Mouse (Mus musculus) hindbrain, embryonic 14.5 days (tissue): ENCODE measurements around the gene Ano6. TPM values are rescaled to one million over a fixed set of nuclear protein-coding genes. Genes with fewer than 3 reads are reported as not detected.

Experiments
- ATAC-seq: fragments of 200-750 bp; cut with Nextera tagmentation; 2 replicates; pipeline ENCODE4 v1.8.0; 2017; ENCODE audit warnings: moderate number of reproducible peaks, mild to moderate bottlenecking, moderate TSS enrichment, moderate library complexity; ENCODE audit not compliant: low FRiP score
- DNase-seq: peaks from one replicate; pipeline ENCODE4 v3.0.0-alpha.2; 2015; ENCODE audit warnings: low spot score
- H3K27ac ChIP-seq: fragments of 300-500 bp; sonication (generic); 2 replicates; pipeline ENCODE4 v1.5.1; 2014; ENCODE audit warnings: mild to moderate bottlenecking, moderate library complexity
- H3K27me3 ChIP-seq: fragments of 300-500 bp; sonication (generic); 2 replicates; pipeline ENCODE4 v1.6.1; 2014; ENCODE audit warnings: mild to moderate bottlenecking, low read length, mixed read lengths; ENCODE audit not compliant: control insufficient read depth, insufficient read depth
- H3K36me3 ChIP-seq: fragments of 300-500 bp; sonication (generic); replicated peaks from 2 replicates; pipeline ENCODE4 v1.6.1; 2014; ENCODE audit not compliant: control insufficient read depth, insufficient read depth
- H3K4me1 ChIP-seq: fragments of 300-500 bp; sonication (generic); replicated peaks from 2 replicates; pipeline ENCODE4 v1.6.1; 2014; ENCODE audit warnings: antibody characterized with exemption, low read length, mixed read lengths; ENCODE audit not compliant: control insufficient read depth, insufficient read depth
- H3K4me2 ChIP-seq: fragments of 300-500 bp; sonication (generic); replicated peaks from 2 replicates; pipeline ENCODE4 v1.6.1; 2014; ENCODE audit warnings: mild to moderate bottlenecking, moderate library complexity
- H3K4me3 ChIP-seq: fragments of 300-500 bp; sonication (generic); replicated peaks from 2 replicates; pipeline ENCODE4 v1.5.1; 2014; ENCODE audit warnings: mild to moderate bottlenecking, low read length
- H3K9ac ChIP-seq: fragments of 300-500 bp; sonication (generic); 2 replicates; pipeline ENCODE4 v1.6.1; 2014
- H3K9me3 ChIP-seq: fragments of 300-500 bp; sonication (generic); 2 replicates; pipeline ENCODE4 v1.6.1; 2016; ENCODE audit warnings: low read length; ENCODE audit not compliant: control insufficient read depth
- WGBS: fragments of 180-500 bp; shearing (Covaris S2); extraction: QIAGEN DNeasy Blood & Tissue Kit; methylation state at CpG from one replicate; pipeline ENCODE4 v1.1.7; 2014; 5-methylcytosine and 5-hydroxymethylcytosine counted together
- polyA plus RNA-seq: library from polyadenylated mRNA; unstranded; fragments of >200 nt; fragmentation: Nextera tagmentation; extraction: Ambion mirVana; gene quantifications from 2 replicates; pipeline ENCODE4 v1.2.1, GENCODE M21; 2014

The Ano6 gene
- polyA plus RNA-seq, 1 experiment from 2014 or later, result 33.2 TPM

DNA sequence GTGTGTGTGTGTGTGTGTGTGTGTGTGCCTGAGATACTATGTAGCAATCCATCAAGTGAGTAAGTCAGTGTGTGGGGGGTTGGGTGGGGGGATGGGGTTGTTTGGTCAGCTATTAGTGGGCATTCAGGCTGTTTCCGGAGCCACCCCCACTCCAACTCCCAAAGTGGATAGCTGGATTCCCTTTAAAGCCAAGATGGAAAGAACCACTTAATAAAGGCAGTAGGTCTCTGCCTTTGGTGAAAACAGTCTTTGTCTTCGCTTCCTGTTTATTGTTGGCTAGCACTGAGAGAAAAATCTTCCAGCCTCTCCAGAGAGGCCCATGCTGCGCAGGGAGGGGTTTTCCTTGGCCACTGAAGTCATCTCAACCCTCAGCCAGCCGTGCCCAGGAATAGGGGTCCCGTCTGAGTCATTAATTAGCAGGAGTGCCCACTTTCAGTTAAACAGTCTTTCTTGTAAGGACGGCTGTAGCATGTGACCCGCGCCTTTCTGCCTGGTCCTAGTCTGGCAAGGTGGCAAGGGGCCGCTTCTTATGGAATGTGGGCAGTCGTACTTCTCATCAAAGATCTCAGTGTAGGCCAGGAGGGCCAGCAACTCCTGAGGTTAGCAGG lies 38.1 kb downstream of the Ano6 start:
- DNase-seq, result no peak

DNA sequence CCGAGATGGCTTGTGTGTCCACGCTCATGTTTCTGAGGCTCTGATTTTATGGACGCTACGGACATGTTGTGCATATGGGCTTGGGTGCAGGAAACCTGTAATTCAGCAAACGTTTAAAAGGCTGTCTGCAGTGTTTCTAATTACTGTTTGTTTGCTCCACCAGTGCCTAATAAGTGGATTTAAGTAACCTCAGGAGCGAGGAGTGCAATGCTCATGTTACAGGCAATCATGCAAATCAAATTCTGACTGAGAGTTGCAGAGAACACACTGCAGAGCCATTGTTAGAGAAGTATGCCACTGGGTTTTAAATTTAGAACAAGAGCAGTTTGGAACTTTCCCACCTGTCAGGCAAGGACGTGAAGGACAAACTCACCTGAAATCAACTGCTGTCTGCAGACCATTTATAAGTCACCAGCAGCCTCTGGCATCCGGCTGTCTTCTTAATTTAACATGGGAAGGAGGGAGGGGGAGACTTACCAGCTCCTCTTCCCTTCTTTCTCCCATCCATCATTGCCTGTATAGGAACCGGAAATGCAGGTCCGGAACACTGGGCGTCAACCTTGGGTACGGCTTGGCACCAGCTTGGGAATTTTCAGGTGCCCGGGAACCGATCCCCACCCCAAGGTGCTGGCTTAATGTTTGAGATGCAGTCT lies 39.0 kb downstream of the Ano6 start:
- no peak overlapping the region for H3K9ac ChIP-seq
- WGBS, result 61% methylated on average over 14 of the region's 14 CpGs
- H3K4me2 ChIP-seq, result no peak overlapping the region

More for the DNA sequence above, 38.1 kb downstream of the Ano6 start:
- Histone ChIP-seq H3K36me3 (no peaks in the 10 kb centered on the region), H3K4me2 (no peak overlapping the region), H3K9ac (no peak overlapping the region), H3K9me3 (no peaks in the 10 kb centered on the region), H3K4me3 (no peak overlapping the region), H3K27ac (0 out of 2 replicates have a peak overlapping the region, but pooled peaks have one; percentile 1), H3K27me3 (no peaks in the 10 kb centered on the region), H3K4me1 (peaks cover 34% of the 10 kb centered on the region)
- 35% methylated on average over 10 of the region's 10 CpGs for WGBS
- peak; percentile 55; the same call in 1 of the 2 replicates for ATAC-seq

DNA sequence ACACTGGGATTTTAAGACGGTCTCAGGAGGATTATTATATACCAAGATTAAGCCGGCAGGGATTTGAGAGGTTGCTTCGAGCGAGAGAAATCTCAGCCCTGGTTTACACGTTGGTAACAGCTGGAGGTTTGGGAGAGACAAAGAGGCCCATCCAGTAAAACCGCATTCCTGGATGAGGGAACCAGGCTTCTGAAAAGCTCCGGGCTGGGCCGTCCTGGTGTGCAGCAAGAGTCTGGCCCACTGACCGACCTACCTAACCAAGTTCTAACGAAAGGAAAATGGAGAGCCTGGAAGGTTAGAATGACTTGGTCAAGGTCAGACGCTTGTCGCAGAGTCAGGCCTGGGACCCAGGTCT lies 39.5 kb downstream of the Ano6 start:
- Histone ChIP-seq H3K4me1 (peaks cover 34% of the 10 kb centered on the region), H3K9me3 (no peaks in the 10 kb centered on the region), H3K36me3 (no peaks in the 10 kb centered on the region), H3K27me3 (no peaks in the 10 kb centered on the region), H3K4me3 (no peak overlapping the region), H3K9ac (no peak overlapping the region), H3K4me2 (no peak overlapping the region), H3K27ac (no peak overlapping the region)
- 57% methylated on average over 12 of the region's 12 CpGs for WGBS
- no peak for ATAC-seq
- DNase-seq, result no peak

More for the DNA sequence above, 39.0 kb downstream of the Ano6 start:
- Histone ChIP-seq H3K9me3 (no peaks in the 10 kb centered on the region), H3K27me3 (no peaks in the 10 kb centered on the region), H3K4me3 (no peak overlapping the region), H3K4me1 (peaks cover 34% of the 10 kb centered on the region), H3K27ac (0 out of 2 replicates have a peak overlapping the region, but pooled peaks have one; percentile 1), H3K36me3 (no peaks in the 10 kb centered on the region)
- DNase-seq, result no peak
- ATAC-seq, result no peak

DNA sequence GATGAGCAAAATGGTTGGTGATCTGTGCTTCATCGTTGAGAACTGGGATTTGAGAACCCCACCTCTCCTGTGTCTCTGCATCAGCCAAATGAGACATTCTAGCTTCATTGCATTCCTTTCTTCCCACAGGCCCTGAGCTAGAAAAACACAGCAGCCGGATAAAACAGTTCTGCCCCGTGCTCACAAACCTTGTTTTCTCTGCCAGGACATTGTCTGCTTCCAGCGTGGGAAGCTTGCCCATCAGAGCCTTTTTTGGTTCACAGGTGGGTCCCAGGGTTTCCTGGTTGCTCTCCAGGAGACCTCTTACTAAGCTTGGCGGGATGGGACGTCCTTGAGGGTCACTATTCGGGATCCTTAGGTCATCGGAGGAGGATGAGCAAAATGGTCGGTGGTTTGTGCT lies 42.6 kb downstream of the Ano6 start:
- no peak overlapping the region for H3K4me2 ChIP-seq
- DNase-seq, result no peak
- WGBS, result 87% methylated on average over 9 of the region's 9 CpGs
- H3K36me3 ChIP-seq, result no peaks in the 10 kb centered on the region
- H3K9ac ChIP-seq, result no peak overlapping the region
- no peak overlapping the region for H3K27ac ChIP-seq
- peaks cover 19% of the 10 kb centered on the region for H3K4me1 ChIP-seq
- no peaks in the 10 kb centered on the region for H3K9me3 ChIP-seq
- no peaks in the 10 kb centered on the region for H3K27me3 ChIP-seq
- no peak for ATAC-seq
- no peak overlapping the region for H3K4me3 ChIP-seq

DNA sequence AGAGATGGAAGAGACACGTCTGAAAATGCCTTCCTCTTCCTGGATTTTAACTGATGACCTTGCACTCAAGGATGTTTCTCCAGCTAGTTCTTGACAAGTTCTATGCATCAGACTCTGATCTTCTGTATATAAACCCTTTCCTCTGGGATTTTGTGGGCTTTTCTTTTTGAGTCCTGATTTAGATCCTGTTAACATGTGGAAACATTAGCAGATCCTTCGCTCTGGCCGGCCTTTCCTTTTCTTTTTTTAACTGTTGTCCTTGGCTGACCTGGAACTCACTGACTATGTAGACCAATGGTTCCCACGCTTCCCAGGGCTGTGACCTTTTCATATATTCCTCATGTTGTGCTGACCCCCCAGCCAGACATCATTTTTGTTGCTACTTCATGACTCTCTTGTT lies 45.4 kb downstream of the Ano6 start:
- H3K27ac ChIP-seq, result no peak overlapping the region
- H3K4me1 ChIP-seq, result no peaks in the 10 kb centered on the region
- H3K4me3 ChIP-seq, result no peak overlapping the region
- H3K9me3 ChIP-seq, result no peaks in the 10 kb centered on the region
- DNase-seq (no peak), ATAC-seq (no peak)
- no peak overlapping the region for H3K4me2 ChIP-seq
- no peak overlapping the region for H3K9ac ChIP-seq
- WGBS, result 75% methylated on average over 4 of the region's 4 CpGs
- H3K27me3 ChIP-seq, result no peaks in the 10 kb centered on the region
- H3K36me3 ChIP-seq, result no peaks in the 10 kb centered on the region

DNA sequence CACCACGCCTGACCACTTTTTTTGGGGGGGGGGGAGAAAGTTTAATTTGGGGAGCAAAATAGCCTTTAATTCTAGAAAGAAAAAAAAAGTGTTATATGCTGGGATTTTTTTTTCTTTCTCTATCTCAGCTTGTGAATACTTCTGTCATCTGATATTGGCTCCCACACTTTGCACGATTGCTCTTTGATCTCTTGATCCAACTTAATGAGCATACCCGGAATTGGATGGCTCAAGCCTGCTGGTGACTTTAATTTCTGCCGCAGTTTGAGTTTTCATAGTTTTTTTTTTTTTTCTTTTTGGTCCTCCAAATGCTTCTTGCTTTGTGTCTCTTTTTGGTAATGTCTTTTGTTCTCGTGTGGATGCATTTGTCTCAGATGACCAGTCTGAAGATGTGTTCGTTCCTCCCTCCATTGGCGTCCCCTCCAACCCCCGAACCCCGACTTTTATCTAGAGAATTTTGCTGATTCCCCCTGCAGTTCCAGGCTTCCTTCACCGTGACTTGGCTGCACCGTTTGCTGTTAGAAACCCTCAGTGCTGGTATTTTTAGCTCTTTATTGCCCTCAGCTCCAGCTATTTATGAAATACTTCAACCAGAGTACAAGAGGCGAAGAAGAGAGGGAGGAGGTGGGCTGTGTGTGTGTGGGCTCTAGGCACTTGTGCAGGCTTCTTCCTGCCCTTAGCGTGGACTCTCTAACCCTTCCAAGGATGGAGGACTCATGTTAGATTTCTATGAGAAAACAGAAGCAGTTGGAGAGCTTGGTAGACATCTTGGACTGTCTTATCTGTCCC lies 46.2 kb downstream of the Ano6 start:
- no peak overlapping the region for H3K27ac ChIP-seq
- no peaks in the 10 kb centered on the region for H3K27me3 ChIP-seq
- H3K4me2 ChIP-seq, result no peak overlapping the region
- no peaks in the 10 kb centered on the region for H3K36me3 ChIP-seq
- no peak overlapping the region for H3K9ac ChIP-seq
- 48% methylated on average over 13 of the region's 13 CpGs for WGBS
- H3K4me1 ChIP-seq, result no peaks in the 10 kb centered on the region
- no peak overlapping the region for H3K4me3 ChIP-seq
- no peak for DNase-seq
- no peaks in the 10 kb centered on the region for H3K9me3 ChIP-seq
- ATAC-seq, result no peak

DNA sequence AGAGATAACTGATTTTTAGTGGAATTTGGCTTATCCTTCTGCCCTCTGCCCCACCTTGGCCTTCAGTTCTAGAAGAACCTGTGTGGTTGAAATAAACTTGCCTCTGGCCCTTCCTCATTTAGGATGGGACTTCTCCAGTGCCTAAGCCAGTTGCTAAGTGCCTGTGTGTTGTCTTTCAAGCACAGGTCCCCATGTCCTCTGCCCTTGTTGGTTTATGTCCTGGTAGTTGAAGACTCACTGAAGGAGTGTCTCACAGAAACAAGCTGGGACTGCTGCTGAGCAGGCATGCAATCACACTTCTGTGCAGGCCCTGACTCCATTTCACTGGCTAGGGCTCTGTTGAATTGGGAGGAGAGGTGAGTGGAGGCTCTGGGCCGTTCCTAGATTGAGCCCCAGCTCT lies 46.9 kb downstream of the Ano6 start:
- no peak overlapping the region for H3K9ac ChIP-seq
- H3K4me3 ChIP-seq, result no peak overlapping the region
- 65% methylated on average over 1 of the region's 1 CpGs for WGBS
- no peaks in the 10 kb centered on the region for H3K9me3 ChIP-seq
- no peak overlapping the region for H3K4me2 ChIP-seq
- no peak for ATAC-seq
- no peaks in the 10 kb centered on the region for H3K4me1 ChIP-seq
- no peak overlapping the region for H3K27ac ChIP-seq
- H3K27me3 ChIP-seq, result no peaks in the 10 kb centered on the region
- no peak for DNase-seq
- H3K36me3 ChIP-seq, result no peaks in the 10 kb centered on the region

DNA sequence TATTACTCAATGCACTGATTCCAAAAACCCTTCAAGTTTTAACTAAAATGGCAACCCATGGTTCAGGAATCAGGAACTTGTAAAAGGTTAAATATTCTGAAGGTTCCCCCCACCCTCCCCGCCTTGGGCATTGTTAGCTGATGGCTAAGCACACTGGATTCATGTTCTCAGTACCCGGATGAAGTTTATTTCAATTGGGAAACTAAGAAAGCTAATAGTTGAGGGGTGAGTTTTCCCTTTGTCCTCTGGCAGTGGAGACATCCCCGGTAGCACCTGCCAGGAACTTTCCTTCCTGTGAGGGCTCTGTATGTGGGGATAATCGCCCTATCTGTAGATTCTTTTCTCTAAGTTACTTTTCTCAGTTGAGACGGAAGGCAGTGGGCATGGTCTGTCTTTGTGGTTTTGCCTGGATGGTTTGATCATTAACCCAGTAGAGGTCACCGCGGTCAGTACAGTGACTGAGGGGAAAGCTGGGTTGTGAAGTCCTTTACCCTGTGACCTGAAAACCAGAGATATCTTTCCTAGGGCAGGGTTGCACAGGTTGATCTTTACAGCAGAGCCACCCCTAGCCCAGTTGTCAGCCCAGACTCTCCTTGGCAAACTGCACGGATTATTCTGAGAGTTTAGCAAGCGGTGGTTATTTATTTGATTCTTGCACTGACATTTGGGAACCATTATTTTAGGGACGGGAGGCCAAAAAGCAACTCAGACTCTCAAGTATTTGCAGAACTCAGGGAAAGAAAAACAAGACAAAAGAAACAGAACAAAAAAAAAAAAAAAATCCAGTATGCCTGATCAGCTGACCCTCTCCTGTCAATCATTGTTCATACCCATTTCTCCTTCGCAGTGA lies 47.8 kb downstream of the Ano6 start:
- DNase-seq (no peak), ATAC-seq (no peak)
- Histone ChIP-seq H3K4me2 (no peak overlapping the region), H3K9ac (no peak overlapping the region), H3K4me1 (no peaks in the 10 kb centered on the region), H3K27ac (no peak overlapping the region), H3K27me3 (no peaks in the 10 kb centered on the region), H3K9me3 (no peaks in the 10 kb centered on the region), H3K36me3 (no peaks in the 10 kb centered on the region), H3K4me3 (no peak overlapping the region)
- 53% methylated on average over 11 of the region's 11 CpGs for WGBS

DNA sequence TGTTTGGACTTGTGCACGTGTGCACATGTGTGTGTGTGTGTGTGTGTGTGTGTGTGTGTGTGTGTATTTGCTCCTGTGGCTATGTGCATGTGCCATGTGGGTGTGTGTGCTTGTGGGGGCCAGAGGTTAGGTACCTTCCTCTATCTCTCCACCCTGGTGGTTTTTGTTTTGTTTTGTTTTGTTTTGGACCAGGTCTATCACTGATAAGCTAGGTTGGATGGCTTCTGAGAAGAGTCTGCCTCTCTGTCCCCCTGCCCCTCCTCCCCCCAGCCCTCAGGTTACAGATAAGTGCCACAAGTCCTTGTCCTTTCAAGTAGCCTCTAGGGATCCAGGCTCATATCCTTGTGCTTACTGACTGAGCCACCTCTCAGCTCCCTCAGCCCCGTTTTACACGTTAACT lies 49.1 kb downstream of the Ano6 start:
- H3K4me2 ChIP-seq, result no peak overlapping the region
- H3K27me3 ChIP-seq, result no peaks in the 10 kb centered on the region
- H3K4me1 ChIP-seq, result no peaks in the 10 kb centered on the region
- no peak overlapping the region for H3K4me3 ChIP-seq
- no peaks in the 10 kb centered on the region for H3K9me3 ChIP-seq
- H3K27ac ChIP-seq, result no peak overlapping the region
- H3K9ac ChIP-seq, result no peak overlapping the region
- DNase-seq, result no peak
- no peaks in the 10 kb centered on the region for H3K36me3 ChIP-seq
- ATAC-seq, result no peak
- WGBS, result 78% methylated on average over 3 of the region's 3 CpGs
